Mouse (Mus musculus) intestine, embryonic 16.5 days (tissue): ENCODE measurements around the gene Traf7. TPM values are rescaled to one million over a fixed set of nuclear protein-coding genes. Genes with fewer than 3 reads are reported as not detected.

Experiments
- ATAC-seq: fragments of 200-750 bp; cut with Nextera tagmentation; 2 replicates; pipeline ENCODE4 v1.8.0; 2017; ENCODE audit warnings: moderate TSS enrichment, moderate library complexity
- H3K27ac ChIP-seq: fragments of 300-500 bp; sonication (generic); 2 replicates; pipeline ENCODE4 v1.5.1; 2014; ENCODE audit warnings: mild to moderate bottlenecking, low read length
- H3K27me3 ChIP-seq: fragments of 300-500 bp; sonication (generic); replicated peaks from 2 replicates; pipeline ENCODE4 v1.6.1; 2014; ENCODE audit warnings: low read length, control low read depth, mixed read lengths; ENCODE audit not compliant: control insufficient read depth, insufficient read depth
- H3K36me3 ChIP-seq: fragments of 300-500 bp; sonication (generic); 2 replicates; pipeline ENCODE4 v1.6.1; 2014; ENCODE audit warnings: low read length, control low read depth; ENCODE audit not compliant: control insufficient read depth, insufficient read depth
- H3K4me1 ChIP-seq: fragments of 300-500 bp; sonication (generic); 2 replicates; pipeline ENCODE4 v1.6.1; 2014; ENCODE audit warnings: low read length, control low read depth, mixed read lengths; ENCODE audit not compliant: control insufficient read depth, insufficient read depth
- H3K4me2 ChIP-seq: fragments of 300-500 bp; sonication (generic); 2 replicates; pipeline ENCODE4 v1.6.1; 2014; ENCODE audit warnings: low read depth, low read length, control low read depth
- H3K4me3 ChIP-seq: fragments of 300-500 bp; sonication (generic); 2 replicates; pipeline ENCODE4 v1.5.1; 2014; ENCODE audit warnings: mild to moderate bottlenecking, low read length
- H3K9ac ChIP-seq: fragments of 300-500 bp; sonication (generic); 2 replicates; pipeline ENCODE4 v1.6.1; 2014; ENCODE audit warnings: low read depth, low read length
- H3K9me3 ChIP-seq: fragments of 300-500 bp; sonication (generic); 2 replicates; pipeline ENCODE4 v1.6.1; 2016; ENCODE audit warnings: low read length, control low read depth; ENCODE audit not compliant: control insufficient read depth
- WGBS: fragments of 180-500 bp; shearing (Covaris S2); extraction: QIAGEN DNeasy Blood & Tissue Kit; methylation state at CpG from one replicate; pipeline ENCODE4 v1.1.7; 2014; 5-methylcytosine and 5-hydroxymethylcytosine counted together
- polyA plus RNA-seq: library from polyadenylated mRNA; unstranded; fragments of >200 nt; fragmentation: Nextera tagmentation; extraction: Ambion mirVana; gene quantifications from 2 replicates; pipeline ENCODE4 v1.2.1, GENCODE M21; 2015

The Traf7 gene
- polyA plus RNA-seq, 1 experiment from 2014 or later = 87.6 TPM

DNA sequence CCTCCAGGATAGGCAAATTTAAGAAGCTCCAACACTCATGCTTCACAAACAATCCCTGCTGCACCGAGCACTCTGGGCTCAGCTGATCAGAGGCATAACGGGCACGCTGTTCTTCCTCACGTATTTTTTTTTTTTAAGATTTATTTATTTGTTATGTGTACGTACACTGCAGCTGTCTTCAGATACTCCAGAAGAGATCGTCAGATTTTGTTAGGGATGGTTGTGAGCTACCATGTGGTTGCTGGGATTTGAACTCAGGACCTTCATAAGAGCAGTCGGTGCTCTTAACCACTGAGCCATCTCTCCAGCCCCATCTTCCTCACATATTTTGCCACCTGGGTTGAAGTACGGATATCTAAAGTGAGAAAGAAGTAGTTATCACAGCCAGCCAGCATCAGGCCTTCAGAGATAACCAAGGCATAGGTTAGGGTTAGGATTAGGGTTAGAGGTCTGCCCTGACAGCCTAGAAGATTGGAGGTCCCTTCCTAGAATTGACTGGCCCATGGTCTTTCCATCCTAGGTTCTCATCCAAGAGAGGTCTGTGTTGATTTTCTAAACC lies 6.5 kb upstream of the Traf7 start, which contains the start of gene Rab26:
Gene Rab26 (minus strand): TSS at position 51 of the 559 bp plus-strand sequence.
- H3K9ac ChIP-seq = peak within 1 kb of the TSS; percentile 61
- H3K27ac ChIP-seq = no peak within 1 kb of the TSS
- H3K36me3 ChIP-seq = no peaks in the 10 kb centered on the region
- no peaks in the 10 kb centered on the region for H3K9me3 ChIP-seq
- H3K4me2 ChIP-seq = peak within 1 kb of the TSS; percentile 72
- H3K27me3 ChIP-seq = no peaks in the 10 kb centered on the region
- ATAC-seq = no peak
- peaks cover 31% of the 10 kb centered on the region for H3K4me1 ChIP-seq
- WGBS = 85% methylated on average over 8 of the region's 8 CpGs
- H3K4me3 ChIP-seq = peak within 1 kb of the TSS; percentile 45

DNA sequence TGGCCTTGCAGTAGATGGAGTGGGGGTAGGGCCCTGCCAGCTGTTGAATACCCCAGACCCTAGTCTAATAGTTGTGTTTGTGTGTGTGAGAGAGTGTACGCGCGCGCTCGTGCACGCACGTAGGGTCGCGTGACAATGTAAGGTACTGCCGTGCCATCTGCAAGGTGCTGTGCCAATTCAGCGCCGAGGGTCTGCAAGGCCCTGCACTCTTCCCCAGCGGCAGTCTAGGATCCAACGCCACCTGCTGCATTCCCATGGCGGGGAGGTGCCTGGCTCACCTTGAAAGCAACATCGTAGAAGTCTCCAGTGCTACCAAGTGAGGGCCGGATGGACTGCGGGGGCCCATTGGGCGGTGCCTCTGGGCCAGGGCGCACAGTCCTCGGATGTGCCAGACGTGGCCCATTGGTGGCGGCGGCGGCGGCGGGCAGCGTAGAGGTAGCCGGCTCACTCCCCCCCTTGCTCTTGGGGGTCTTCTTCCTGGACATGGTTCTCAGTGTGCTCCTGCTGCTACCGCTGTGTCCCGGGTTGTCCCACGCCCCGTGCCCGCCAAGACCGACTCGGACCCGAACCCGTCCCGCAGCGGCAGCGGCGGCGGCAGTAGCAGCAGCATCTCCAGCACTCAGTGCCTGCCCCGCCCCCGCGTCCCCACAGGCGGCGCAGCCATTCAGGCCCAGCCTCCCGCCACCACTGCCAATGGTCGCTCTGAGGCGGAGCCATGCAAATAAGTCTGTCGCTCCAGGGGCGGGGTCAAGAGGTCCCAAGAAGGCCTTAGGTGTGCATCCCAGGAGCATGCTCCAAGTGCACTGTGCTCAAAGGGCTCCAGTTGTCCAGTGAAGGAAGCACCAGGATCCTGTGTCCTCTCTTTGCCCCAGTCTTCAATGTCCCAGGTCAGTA lies 5.6 kb upstream of the Traf7 start:
- Histone ChIP-seq H3K27ac (no peak overlapping the region), H3K4me3 (peak overlapping the region; percentile 45), H3K4me2 (peak overlapping the region; percentile 72), H3K9me3 (no peaks in the 10 kb centered on the region), H3K36me3 (no peaks in the 10 kb centered on the region), H3K27me3 (no peaks in the 10 kb centered on the region), H3K4me1 (peaks cover 36% of the 10 kb centered on the region), H3K9ac (peak overlapping the region; percentile 61)
- WGBS = 9% methylated on average over 53 of the region's 53 CpGs
- peak; percentile 85 for ATAC-seq

DNA sequence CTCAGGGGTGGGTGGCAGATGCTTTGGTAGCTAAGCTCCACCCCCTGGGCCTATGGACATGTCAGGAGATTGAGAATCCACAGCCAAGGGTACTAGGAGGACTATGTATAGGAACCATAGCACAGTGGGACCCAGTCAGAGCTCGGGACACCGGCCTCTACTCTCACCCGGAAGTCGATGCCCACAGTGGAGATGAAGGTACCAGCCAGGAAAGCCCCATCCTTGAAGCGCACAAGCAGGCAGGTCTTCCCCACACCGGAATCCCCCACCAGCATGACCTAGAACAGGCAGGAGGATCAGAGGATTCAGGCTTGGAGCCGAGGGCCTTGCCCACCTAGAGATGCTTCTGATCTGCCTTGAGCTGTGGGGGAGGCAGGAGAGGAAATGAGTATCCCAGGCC lies 4.3 kb upstream of the Traf7 start:
- Histone ChIP-seq H3K4me1 (peaks cover 36% of the 10 kb centered on the region), H3K9ac (peak overlapping the region; percentile 61), H3K27me3 (no peaks in the 10 kb centered on the region), H3K4me3 (no peak overlapping the region), H3K4me2 (no peak overlapping the region; the same call in 1 of the 2 replicates), H3K36me3 (no peaks in the 10 kb centered on the region), H3K9me3 (no peaks in the 10 kb centered on the region), H3K27ac (no peak overlapping the region)
- 81% methylated on average over 7 of the region's 7 CpGs for WGBS
- ATAC-seq = no peak

DNA sequence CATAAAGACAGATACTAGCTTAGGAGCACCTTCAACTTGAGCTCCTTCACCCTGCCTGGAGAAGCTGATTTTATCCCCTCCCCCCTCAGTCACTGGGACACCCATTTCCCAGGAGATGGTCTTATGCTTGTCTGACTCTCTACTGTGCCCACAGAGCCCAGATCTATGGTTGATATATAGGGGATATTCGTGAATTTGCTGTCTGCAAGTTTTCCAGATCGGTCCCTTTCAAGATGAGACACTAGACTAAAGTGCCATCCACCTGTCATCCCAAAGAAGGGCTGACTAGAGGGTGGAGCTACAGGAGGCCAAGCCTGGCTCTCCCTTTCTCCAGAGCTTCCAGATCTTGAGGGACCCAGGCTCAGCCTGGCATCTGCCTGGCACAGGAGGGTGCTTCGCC lies 3.3 kb upstream of the Traf7 start:
- Histone ChIP-seq H3K9me3 (no peaks in the 10 kb centered on the region), H3K27me3 (no peaks in the 10 kb centered on the region), H3K4me3 (no peak overlapping the region), H3K9ac (0 out of 2 replicates have a peak overlapping the region, but pooled peaks have one; percentile 10), H3K36me3 (no peaks in the 10 kb centered on the region), H3K4me1 (peaks cover 45% of the 10 kb centered on the region), H3K27ac (no peak overlapping the region), H3K4me2 (no peak overlapping the region; the same call in 1 of the 2 replicates)
- no peak for ATAC-seq
- WGBS = 61% methylated on average over 3 of the region's 3 CpGs

DNA sequence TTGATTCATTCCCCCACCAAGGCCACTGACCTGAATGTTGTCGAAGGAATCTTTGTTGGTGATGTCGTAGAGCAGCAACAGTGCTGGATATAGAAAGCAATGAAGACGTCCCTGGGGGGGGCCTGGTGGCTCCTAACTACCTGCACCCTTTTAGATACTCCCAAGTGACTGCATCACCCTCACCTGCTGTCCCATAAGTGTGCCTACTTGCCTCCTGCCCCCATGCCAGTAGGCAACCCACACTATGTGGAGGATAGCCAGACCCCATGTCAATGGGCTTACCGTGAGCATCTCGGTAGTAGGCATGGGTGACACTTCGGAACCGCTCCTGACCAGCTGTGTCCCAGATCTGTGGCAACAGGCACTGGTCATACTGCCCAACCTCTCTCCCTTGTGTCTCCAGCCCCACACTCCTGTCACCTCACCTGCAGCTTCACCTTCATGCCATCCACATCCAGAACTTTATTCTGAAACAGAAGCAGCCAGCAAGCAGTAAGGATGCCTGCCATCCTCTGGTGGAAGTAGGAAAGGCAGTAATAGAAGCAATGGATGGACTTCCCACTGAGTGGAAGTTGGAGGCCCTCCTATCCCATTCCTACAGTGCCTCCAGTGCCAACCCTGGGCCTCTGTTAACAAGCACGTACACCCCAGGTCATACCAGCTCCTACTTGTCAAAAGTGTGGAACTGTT lies 2.8 kb upstream of the Traf7 start:
- WGBS = 40% methylated on average over 8 of the region's 8 CpGs
- Histone ChIP-seq H3K4me1 (peaks cover 51% of the 10 kb centered on the region), H3K27ac (peak overlapping the region; percentile 90; the same call in 1 of the 2 replicates), H3K36me3 (no peaks in the 10 kb centered on the region), H3K4me2 (peak overlapping the region; percentile 82), H3K27me3 (no peaks in the 10 kb centered on the region), H3K9me3 (no peaks in the 10 kb centered on the region), H3K9ac (peak overlapping the region; percentile 80), H3K4me3 (peak overlapping the region; percentile 71)
- ATAC-seq = no peak

DNA sequence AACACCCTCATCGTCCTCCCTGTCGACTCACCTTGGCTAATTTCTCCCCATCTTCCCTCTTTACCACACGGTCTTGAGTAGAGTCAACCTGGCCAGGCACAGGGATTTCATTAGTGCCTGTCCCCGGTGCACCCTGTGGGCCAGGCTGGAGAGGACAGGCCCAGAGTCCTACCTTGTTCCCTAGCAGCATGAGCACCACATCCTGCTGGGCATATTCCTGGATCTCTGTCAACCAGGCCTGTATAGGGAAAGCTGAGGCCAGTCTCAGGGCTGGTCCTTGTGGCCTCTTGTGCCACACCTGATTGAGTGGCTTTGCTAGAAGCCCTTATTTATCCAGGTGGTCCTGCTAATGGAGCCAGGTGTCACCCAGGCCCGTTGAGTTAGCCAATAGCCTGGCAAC lies 2.1 kb upstream of the Traf7 start:
- Histone ChIP-seq H3K9me3 (no peaks in the 10 kb centered on the region), H3K4me3 (peak overlapping the region; percentile 71), H3K27me3 (no peaks in the 10 kb centered on the region), H3K27ac (peak overlapping the region; percentile 90), H3K4me2 (peak overlapping the region; percentile 82), H3K36me3 (no peaks in the 10 kb centered on the region; the same call in 1 of the 2 replicates), H3K9ac (peak overlapping the region; percentile 80), H3K4me1 (peaks cover 57% of the 10 kb centered on the region)
- 25% methylated on average over 5 of the region's 5 CpGs for WGBS
- ATAC-seq = no peak

DNA sequence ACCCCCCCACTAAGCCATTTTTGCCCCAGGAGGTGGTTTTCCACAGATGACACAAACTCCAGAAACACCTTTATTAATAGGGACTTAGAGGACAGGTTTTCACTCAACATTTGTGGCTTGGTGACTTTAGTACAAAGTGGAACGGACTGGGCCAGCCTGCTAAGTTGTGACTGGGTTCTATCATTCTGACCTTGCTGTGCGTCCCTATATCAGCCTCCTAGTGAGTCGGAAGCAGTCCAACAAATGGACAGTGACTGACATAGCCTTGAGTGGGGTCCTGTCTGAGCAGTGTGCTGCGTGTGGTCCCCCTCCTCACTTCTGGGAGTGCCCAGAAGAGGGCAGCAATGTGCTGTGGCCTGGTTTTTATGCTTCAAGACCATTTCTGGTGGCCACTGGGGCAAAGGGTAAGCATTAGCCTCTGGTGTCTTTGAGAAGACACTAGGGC lies 1.3 kb upstream of the Traf7 start:
- WGBS = 2% methylated on average over 4 of the region's 4 CpGs
- H3K4me2 ChIP-seq = peak overlapping the region; percentile 82
- ATAC-seq = no peak
- H3K4me3 ChIP-seq = peak overlapping the region; percentile 71
- H3K27me3 ChIP-seq = no peaks in the 10 kb centered on the region
- H3K27ac ChIP-seq = peak overlapping the region; percentile 90
- H3K4me1 ChIP-seq = peaks cover 60% of the 10 kb centered on the region
- H3K36me3 ChIP-seq = no peaks in the 10 kb centered on the region; the same call in 1 of the 2 replicates
- H3K9ac ChIP-seq = peak overlapping the region; percentile 80
- no peaks in the 10 kb centered on the region for H3K9me3 ChIP-seq

DNA sequence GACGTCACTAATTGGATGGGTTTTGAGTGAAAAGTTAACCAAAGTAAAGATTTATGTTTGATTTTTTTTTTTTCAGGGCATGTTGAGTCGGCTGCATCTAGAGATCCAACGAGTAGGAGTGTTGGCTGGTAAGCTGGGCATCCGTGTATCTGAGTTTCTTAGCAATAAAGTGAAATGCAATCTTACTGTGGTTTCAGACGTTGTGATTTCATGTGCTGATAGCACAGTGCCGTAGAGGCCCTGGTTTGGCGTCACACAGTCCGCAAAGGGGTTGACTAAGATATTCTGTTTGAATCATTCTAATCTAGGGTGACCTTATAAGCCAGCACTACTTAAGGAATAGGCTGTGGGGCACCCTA lies 801 bp upstream of the Traf7 start:
- H3K4me2 ChIP-seq = peak overlapping the region; percentile 82
- H3K4me3 ChIP-seq = peak overlapping the region; percentile 71
- peak overlapping the region; percentile 90 for H3K27ac ChIP-seq
- no peaks in the 10 kb centered on the region for H3K27me3 ChIP-seq
- H3K9ac ChIP-seq = peak overlapping the region; percentile 80
- no peak for ATAC-seq
- H3K4me1 ChIP-seq = peaks cover 60% of the 10 kb centered on the region
- no peaks in the 10 kb centered on the region; the same call in 1 of the 2 replicates for H3K36me3 ChIP-seq
- H3K9me3 ChIP-seq = no peaks in the 10 kb centered on the region
- WGBS = under 1% methylated on average over 8 of the region's 8 CpGs

DNA sequence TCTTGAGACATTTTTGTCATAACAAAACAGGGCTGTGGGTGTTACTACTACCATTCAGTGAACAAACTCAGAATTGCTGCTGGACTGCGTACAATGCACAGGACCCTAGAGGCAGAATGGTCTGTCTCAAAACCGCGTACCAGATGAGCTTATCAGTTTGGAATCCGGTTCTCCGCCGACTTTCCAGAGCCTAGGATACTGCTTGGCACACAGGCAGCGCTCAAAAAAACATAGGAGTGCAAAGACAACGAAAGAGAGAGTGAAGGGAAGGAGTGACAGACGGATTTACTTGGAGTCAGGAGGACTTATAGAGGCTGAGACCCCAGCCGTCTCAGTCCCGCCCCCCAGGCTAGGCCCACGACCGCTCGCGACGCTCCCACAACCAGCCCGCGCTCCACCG lies 423 bp downstream of the Traf7 start:
- H3K27ac ChIP-seq = peak overlapping the region; percentile 84
- H3K4me3 ChIP-seq = peak overlapping the region; percentile 79
- H3K27me3 ChIP-seq = no peaks in the 10 kb centered on the region
- peaks cover 52% of the 10 kb centered on the region for H3K4me1 ChIP-seq
- H3K36me3 ChIP-seq = no peaks in the 10 kb centered on the region; the same call in 1 of the 2 replicates
- peak; percentile 16 for ATAC-seq
- peak overlapping the region; percentile 70 for H3K4me2 ChIP-seq
- H3K9me3 ChIP-seq = no peaks in the 10 kb centered on the region
- H3K9ac ChIP-seq = peak overlapping the region; percentile 91
- under 1% methylated on average over 19 of the region's 19 CpGs for WGBS
